Mouse (Mus musculus) CD4-positive, CD25-positive, alpha-beta regulatory T cell, adult 2 months (primary cell): ENCODE results near the gene Anapc15.

Experiments used
- DNase-seq: peaks from one replicate; pipeline ENCODE4 v3.0.0-alpha.2; 2012; ENCODE audit warnings: low read depth, low spot score

Anapc15 gene

DNA sequence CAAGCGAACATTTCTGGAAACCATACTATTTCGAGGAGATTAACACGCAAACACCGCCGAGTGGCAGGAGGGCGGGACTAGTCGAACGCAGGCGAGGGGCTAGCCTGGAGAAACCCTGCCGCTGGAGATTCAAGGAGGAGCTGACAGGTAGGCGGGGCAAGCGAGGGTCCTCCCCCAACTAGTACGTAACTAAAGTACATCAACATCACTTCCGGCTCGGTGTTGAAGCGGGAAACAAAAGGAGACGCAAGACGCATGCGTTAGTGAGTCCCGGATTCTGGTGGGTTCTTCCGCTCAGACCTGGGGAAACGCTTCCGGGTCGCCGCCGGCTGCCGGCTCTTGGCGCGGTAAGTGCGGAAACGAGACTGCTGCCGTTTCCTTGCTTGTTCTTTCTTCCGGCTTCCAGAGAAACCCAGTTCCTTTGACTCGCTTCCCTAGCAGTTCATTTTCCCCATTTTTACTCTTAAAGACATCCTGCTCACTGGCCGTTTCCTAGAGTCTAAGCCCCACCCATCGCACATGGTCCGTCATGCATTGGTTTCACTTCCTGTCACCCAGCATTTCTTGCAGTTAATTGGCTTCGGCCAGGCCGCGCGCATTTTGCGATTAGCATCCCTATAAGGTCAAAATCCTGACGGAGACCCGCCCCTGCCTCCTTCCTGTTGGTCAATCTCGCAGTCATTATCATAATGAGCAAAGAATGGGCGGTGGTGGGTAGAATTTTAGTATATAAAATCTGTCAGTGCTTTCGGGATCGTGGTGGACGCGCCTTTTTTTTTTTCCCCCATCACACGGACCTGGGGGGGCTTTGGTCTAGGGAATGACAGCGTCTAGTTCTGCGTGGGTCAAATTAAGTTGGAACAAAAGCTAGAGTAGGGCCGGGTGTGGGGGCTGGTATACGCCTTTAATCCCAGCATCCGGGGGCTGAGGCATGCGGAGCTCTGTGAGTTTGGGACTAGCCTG lies 32.9 kb downstream of the Anapc15 start:
- peak; percentile 98 for DNase-seq

DNA sequence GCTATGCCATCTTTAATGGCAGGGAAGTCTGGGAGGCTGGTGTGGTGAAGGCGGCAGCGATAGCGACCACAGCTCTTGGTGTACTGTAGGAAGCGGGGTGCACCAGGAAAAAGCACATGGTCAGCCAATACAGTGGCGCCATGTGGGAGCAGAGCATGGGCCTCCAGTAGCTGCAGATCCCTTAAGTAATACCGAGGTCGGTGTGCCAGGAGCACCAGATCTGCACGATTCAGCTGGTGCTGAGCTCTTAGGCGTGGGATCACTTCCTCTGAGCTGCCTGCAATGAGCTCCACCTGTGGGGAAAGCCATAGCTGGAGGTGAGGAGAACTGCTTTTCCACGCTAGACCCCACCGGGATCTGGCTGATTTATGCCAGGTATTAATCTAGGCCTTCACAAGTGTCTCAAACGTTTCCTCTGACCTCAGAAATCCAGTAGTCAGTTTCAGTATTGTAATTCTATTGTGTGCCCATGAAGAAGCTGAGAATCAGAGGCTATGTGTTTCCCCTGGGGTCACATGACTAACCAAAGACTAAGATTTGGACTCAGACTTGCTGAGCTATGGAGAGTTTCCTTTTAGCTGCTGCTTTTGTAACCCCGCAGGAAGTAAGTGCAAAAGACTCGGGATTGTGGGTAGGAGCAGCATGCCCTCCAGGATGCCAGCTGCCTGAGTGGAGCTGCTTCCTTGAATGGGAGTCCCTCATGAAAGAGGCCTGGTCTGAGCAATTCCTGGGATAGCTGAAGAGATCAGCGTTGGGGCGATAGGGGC lies 37.0 kb downstream of the Anapc15 start:
- no peak for DNase-seq

DNA sequence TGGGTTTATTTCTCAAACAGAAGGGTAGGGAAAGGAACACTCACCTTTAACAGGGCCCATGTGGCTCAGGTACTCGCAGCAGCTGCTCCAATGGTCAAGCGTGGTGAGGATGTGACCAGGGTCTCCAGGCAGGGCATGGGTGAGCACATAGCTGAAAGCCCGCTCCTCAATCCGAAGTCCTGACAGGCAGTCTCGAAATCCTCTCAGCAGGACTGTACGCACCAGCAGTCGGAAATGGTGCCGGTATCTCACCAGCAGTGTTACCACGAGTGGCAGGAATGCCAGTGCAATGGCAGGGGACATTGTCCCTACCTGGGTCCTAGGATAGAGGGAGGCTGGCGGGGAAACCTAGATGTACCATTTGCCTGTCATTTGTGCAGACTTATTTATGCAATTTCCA lies 38.5 kb downstream of the Anapc15 start:
- no peak for DNase-seq

DNA sequence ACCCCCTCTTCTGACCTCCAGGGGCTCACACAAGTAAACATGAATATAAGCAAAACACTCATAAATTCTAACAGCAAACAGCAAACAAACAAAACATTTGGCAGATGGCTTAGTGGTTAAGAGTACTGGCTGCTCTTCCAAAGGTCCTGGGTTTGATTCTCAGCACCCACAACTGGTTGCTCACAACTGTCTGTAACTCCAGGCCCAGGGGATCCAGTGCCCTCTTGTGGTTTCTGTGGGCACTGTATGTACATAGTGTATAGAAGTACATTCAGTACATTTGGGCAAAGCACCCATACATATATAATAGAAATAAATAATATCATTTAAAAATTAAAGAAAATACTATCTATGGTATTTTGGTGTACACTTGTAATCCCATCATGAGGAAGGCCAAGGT lies 39.3 kb downstream of the Anapc15 start:
- DNase-seq = peak; percentile 24

DNA sequence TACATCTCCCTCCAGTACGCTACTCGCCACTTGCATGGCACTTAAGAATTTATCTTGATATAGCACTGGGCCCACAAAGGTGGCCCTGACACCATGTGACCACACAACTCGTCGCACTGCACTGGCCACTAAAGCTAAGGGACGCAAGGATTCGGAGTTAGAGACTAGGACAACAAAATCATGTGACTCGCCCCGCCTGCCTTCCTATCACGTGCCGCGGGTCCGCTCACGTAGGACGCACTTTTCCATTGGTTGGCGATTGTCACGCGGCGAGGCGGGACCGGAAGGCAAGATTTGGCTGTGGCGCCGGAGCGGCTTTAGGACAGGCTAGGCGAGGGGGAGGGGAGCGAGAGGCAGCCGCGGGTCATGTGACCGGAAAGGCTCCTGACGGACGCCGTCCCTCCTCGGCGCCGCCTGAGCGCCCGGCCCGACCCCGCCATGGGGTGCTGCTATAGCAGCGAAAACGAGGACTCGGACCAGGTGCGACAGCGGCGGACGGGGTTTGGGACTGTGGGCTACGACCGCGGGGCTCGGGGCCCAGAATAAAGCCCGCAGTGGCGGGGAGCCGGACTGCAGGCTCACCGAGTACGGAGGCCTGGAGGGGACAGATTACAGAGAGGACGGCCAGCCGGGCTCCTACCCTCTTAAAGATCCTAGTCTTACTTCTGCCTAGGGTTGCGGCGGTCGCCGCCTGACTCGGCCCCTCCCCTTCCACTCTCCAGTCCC lies 42.2 kb downstream of the Anapc15 start, which contains the start of gene Lamtor1:
Gene Lamtor1 (plus strand): TSS at position 344 of the 726 bp plus-strand sequence.
- peak; percentile 98 for DNase-seq

DNA sequence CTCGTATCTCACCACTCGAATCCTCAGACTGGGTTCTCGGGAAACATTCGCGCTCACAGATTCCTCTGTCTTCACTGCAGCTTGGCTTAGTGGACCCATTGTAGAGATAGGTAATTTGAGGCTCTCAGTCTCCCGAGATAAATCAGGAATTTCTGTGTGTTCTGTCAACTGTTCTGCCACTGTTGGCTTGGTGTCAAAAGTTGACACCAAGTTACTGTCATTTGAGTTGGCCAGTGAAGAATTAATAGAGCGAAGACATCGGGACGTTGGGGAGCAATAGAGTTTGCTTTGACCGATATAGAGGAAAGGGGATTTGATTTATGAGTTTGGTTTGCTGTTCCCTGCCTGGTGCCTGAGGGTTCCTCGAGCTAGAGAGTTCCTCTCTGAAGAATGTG lies 42.8 kb downstream of the Anapc15 start, which contains the start of gene Tomt:
Gene Tomt (minus strand): TSS at position 73 of the 395 bp plus-strand sequence.
- no peak for DNase-seq

DNA sequence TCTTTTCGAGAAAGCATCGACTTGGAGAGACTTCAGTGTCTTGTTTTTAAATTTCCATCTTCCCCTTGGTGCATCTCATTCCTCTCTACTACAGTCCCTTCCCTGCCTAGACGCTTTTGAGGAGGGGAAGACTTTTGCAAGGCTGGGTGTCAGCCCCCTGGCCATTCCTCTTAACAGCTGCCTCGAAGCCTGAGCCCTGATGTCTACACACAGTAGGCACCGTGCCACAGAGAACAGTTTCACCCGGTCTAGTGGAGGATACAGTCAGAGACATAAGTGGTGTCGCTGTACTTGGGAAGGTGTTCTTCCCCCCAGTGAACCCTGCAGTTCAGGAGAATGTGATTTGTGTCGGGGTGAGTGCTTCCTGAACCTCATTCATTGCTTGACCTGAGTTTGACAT lies 43.2 kb downstream of the Anapc15 start:
- DNase-seq = peak; percentile 16

DNA sequence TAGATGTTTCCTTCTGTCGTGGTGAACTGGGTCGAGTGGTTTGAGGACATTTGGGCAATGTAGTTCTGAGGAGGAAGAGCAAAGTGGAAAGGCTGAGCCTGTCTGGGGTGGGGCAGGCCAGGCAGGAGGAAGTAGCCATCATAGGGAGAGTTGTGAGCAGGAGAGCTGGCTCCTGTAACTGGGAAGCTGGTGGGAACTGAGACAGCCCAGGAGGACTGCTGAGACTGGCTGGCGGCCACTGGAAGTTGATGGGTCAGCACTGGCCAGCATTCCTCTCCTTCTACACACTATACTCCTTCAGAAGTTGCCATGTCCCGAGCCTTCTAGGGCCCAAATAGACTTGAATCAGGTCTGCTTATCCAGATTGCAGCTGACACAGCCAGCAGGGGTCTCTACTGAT lies 44.9 kb downstream of the Anapc15 start:
- no peak for DNase-seq

DNA sequence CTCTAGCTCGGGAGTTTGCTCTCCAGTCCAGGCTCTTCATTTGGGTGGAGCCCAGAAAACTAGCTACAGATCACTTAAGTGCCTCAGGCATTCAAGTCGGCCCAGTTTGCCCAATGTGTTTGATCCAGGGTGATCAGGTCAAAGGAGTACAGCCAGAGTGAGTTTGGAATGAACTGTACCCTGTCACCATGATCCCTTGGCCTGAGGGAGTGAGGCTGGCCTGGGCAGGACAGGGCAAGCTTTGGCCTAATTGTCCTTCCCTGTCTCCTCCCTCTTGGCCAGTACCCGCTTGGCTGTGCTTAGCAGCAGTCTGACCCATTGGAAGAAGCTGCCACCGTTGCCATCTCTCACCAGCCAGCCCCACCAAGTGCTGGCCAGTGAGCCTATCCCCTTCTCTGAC lies 46.6 kb downstream of the Anapc15 start:
- DNase-seq = no peak

DNA sequence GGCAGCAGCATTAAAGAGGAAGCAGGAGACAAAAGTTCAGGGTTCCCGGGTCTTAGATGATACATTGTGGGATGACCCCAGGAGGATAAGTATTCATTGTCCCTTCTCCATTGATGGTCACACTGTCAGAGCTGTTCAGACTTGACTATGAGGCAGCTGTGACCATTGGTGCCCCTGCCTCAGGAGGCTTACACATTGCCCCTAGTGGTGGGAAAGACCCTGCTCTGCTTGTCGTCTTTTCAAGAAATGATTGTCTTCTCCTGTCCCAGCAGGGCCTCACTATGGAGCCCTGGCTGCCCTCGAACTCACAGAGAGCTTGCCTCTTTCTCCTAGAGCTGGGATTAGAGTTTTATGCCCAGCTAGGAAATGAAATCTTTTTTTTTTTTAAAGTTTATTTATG lies 48.5 kb downstream of the Anapc15 start:
- peak; percentile 24 for DNase-seq

DNA sequence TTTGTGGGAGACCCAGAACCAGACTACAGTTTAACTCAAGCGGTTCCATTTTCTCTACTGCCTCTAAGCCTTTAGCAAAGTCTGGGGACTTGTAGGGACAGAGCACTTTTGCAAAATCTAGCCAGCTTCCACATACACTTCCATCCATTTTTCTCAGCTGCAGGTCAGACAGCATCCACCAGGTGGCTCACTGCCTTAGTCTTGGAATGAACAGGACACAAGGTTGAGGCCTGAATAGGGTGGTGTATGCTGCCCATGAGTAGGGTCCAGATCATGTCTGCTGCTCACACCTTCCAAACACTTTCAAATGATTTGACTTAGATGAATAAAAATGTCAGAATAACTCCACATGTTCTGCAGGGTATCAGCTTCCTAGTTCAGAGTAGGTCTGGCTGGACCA lies 54.6 kb downstream of the Anapc15 start:
- peak; percentile 76 for DNase-seq

DNA sequence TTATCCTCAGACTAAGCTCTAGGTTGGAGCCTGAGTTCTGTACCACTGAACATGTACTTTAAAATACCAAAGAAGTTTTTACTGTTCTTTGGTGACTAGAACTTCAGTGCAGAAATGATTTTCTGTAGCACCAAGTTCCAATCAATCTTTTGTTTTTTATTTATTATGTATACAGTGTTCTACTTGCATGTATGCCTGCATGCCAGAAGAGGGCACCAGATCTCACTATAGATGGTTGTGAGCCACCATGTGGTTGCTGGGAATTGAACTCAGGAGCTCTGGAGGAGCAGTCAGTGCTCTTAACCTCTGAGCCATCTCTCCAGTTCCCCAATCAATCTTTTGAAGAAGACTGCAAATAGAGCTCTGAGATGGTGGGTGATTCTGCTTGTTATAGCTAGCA lies 62.4 kb downstream of the Anapc15 start:
- peak; percentile 16 for DNase-seq

DNA sequence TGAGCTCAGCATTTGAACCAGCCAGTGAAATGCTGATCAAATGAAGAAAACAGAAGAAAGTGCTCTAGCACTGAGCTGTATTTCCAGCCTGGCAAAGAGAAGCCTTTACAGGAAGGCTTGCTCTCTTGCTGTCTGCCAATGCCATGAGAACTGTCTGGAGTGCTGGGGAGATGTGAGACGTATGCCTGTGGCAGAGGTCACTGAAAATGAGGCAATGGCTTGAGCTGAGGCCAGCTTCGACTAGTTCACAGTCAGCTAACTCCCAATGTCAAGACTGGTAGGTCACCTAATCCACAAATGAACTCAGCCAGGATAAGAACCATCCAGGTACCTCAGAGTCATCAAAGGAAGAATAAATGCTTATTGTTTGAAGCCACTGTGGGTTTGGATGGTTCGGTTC lies 64.6 kb downstream of the Anapc15 start:
- DNase-seq = no peak

DNA sequence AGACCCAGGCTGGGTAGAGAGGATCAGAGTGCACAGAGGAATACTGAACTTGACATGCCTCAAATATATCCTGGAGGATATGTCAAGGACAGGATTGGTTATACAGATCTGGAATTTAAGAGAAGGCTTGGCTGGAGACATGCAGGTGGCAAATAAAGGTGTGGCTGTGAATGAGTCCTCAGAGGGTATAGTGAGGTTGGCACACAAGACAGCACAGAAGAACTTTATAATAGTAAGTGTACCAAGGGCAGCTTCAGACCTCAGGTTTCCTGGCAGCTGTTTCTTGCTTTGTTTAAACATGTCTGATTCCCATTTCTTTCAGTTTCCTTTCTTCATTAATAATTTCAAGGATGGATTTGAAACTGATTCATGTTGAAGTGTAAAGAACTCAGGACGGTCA lies 69.0 kb downstream of the Anapc15 start:
- DNase-seq = no peak

DNA sequence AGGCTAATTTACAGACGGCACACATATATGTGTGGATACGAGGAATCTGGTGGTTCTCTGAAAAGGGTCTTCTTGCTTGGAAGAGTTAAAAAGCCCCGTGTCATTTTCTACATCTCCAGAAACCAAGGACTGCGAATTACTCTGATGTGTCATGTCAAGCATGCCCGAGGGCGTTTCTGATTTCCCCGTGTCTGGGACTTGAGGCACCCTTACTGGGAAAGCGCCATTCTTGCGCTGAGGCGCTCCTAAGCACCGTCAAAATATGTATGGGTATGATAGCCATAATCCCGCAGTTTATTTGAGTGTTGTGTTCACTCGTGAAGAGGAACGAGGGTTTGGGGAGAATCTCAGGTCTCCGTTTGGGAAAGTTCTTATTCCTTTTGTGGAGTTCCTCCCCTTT lies 69.8 kb downstream of the Anapc15 start:
- no peak for DNase-seq

DNA sequence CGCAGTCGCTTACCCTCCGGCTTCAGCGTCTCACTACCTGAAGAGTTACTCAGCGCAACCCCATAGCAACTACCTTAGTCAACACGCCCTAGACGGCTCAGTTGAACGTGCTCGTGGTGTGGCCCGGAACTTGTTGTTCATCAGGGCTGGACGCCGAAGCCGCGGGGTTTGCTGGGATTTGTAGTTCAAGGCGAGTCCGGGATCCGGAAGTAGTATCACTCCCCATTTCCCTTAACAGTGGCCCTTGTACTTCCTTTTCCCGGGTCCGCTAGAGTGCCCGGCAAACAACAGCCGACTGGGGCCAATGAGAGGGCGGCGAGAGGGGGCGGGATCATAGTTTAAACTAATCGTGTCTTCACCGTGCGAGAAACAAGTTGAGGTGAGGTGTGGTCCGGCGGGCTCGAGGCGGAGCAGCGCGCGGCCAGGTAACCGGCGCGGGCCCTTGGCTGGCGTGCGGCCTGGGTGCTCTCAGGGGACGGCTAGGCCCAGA lies 70.3 kb downstream of the Anapc15 start, which contains the start of the genes Lrrc51 and Numa1:
Gene Lrrc51 (minus strand): TSS at position 145 of the 490 bp plus-strand sequence.
Gene Numa1 (plus strand): TSS at position 361 of the 490 bp plus-strand sequence.
- DNase-seq = peak; percentile 96

DNA sequence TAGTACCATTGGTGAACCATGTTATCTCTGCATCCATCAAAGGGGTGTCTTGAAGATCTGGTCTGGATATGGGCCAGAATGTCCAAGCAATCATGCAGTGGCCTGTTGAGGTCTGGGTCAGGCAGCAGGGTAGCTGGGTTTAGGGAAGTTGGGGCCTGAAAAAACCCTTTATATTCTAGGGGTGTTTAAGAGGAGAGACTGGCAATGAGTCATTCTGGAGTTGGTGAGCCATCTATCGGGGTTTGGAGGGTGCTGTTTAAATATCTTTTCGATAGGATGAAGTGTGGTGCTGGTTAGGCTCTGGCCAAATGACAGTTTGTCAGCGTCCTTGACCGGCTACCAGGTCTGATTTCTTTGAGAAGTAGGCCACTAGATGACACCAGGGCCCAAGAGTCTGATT lies 72.4 kb downstream of the Anapc15 start:
- DNase-seq = no peak

DNA sequence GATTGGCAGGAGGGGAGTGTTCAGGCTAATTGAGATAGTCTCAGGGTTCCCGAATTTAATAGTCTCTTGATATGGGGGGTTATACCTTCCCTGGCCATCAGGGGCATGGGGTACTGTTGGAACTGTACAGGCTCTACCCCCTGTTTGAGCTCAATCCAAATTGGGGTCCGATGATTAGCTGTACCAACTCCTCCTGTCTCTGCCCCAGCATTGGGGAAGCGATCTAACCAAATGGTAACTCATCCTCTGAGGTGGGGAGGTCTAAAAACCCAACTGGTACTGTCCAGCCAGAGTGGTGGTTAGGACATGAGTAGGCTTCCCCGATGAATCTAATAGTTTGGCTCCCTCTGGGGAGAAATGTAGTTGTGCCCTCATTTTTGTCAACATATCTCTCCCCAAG lies 73.5 kb downstream of the Anapc15 start:
- DNase-seq = no peak

DNA sequence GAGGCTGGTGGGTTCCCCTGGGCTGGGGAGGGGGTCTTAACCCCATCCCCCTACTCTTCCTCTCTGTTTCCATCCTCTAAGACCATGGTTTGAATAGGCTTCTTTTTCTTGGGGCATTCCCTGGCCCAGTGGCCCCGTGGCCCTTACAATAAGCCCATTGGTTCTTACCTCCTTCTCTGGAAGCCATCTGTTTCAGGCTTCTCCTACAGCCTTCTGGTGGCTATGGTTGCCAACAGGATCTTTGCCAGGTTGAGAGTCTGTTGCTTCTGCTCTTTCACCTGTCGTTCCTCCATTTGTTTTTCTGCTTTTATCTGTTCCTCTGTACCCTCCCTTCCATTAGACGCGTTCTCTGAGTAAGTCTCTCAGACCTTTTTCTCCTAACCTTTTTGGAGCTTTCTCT lies 74.1 kb downstream of the Anapc15 start:
- DNase-seq = no peak

DNA sequence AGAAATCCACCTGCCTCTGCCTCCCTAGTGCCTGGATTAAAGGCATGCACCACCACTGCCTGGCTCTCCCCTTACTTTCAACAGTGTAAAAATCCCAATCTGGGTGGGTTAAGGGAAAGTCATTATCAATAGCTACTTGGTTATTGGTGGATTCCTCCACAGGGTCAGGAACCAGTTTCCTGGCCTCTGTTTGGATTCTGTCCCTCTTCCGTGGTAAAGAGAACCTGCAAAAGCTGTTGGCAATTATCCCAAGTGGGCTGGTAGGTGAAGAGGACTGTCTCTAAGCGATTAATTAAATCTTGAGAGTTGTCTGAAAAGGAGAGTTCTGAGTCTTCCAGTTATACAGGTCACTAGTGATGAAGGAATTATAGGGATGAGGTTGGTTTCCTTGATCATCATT lies 74.8 kb downstream of the Anapc15 start:
- no peak for DNase-seq

DNA sequence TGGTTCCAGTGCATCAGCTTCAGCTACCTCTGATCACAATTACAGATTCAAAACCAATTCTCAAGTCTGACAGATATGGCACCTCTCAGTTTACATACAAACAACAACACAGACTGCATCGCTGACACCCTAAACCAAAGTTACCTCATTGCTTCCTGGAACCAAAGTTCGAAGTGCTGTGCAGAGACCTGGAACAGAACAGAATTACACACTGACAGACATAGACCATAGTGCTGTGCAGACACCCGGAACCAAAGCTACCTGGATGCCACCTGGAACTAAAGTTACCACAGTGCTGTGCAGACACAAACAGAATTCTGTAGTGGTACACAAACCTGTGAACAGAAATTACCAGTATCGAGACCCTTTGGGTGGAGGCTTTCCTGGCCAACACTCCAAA lies 76.2 kb downstream of the Anapc15 start:
- DNase-seq = no peak

DNA sequence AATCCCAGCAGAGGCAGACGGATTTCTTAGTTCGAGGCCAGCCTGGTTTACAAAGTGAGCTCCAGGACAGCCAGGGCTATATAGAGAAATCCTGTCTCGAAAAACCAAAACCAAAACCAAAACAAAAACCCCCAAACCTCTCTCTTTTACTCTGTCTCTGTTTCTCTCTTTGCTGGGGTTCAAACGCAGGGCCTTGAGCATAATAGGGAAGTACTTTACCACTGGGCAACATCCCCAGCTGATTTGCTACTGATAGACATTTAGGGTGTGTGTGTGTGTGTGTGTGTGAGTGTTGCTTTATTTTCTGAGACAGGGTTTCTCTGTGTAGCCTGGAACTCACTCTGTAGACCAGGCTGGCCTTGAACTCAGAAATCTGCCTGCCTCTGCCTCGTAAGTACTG lies 85.5 kb downstream of the Anapc15 start:
- DNase-seq = peak; percentile 15
